Mouse (Mus musculus): ENCODE results near the gene Bmpr1a. TPM values are rescaled to one million over a fixed set of nuclear protein-coding genes. Genes with fewer than 3 reads are reported as not detected.

The Bmpr1a gene
- polyA plus RNA-seq, 1 experiment from 2014 or later, result 51.1 TPM

GRCm38 (mm10) chr14:34489928-34490327, 13.2 kb downstream of the Bmpr1a start:
- Histone ChIP-seq H3K27ac (ENCODE audit: low read depth) (no peak overlapping the region), H3K9ac (no peak overlapping the region), H3K4me3 (ENCODE audit: low read depth, low read length) (no peak overlapping the region), H3K36me3 (ENCODE audit: insufficient read depth) (no peaks in the 10 kb centered on the region), H3K4me2 (no peak overlapping the region), H3K27me3 (ENCODE audit: insufficient read depth, low read length) (no peaks in the 10 kb centered on the region), H3K4me1 (ENCODE audit: insufficient read depth) (peaks cover 5% of the 10 kb centered on the region; the same call in 1 of the 2 replicates), H3K9me3 (ENCODE audit: low read depth, low read length) (no peaks in the 10 kb centered on the region)
- DNase-seq (no peak), ATAC-seq (ENCODE audit: insufficient read depth) (no peak)
- 53% methylated on average over 2 of the region's 2 CpGs for WGBS
- TF ChIP-seq CTCF (IDR thresholded peaks at IDR 0.05; ENCODE audit: low read depth), result no peak

- Histone ChIP-seq H3K4me2 (no peak overlapping the region), H3K4me1 (ENCODE audit: insufficient read depth) (peaks cover 8% of the 10 kb centered on the region), H3K27me3 (ENCODE audit: insufficient read depth, low read length) (no peaks in the 10 kb centered on the region), H3K36me3 (ENCODE audit: insufficient read depth) (no peaks in the 10 kb centered on the region), H3K27ac (ENCODE audit: low read depth) (no peak overlapping the region), H3K9me3 (ENCODE audit: low read depth, low read length) (no peaks in the 10 kb centered on the region), H3K4me3 (ENCODE audit: low read depth, low read length) (no peak overlapping the region), H3K9ac (no peak overlapping the region)
- TF ChIP-seq CTCF (IDR thresholded peaks at IDR 0.05; ENCODE audit: low read depth), result peak; percentile 12; the same call in 1 of the 2 replicates
- peak; percentile 27 for DNase-seq
- WGBS, result 57% methylated on average over 8 of the region's 8 CpGs
- ATAC-seq (ENCODE audit: insufficient read depth), result no peak
Measured at GRCm38 (mm10) chr14:34486169-34486568, 17.0 kb downstream of the Bmpr1a start.

GRCm38 (mm10) chr14:34483469-34484341, 19.4 kb downstream of the Bmpr1a start:
- no peaks in the 10 kb centered on the region for H3K9me3 ChIP-seq (ENCODE audit: low read depth, low read length)
- H3K4me1 ChIP-seq (ENCODE audit: insufficient read depth), result peaks cover 3% of the 10 kb centered on the region; the same call in 1 of the 2 replicates
- H3K36me3 ChIP-seq (ENCODE audit: insufficient read depth), result no peaks in the 10 kb centered on the region
- H3K4me3 ChIP-seq (ENCODE audit: low read depth, low read length), result no peak overlapping the region
- WGBS, result 72% methylated on average over 6 of the region's 6 CpGs
- no peak for ATAC-seq (ENCODE audit: insufficient read depth)
- H3K27me3 ChIP-seq (ENCODE audit: insufficient read depth, low read length), result no peaks in the 10 kb centered on the region
- DNase-seq, result no peak
- no peak overlapping the region for H3K4me2 ChIP-seq
- no peak for TF ChIP-seq CTCF (IDR thresholded peaks at IDR 0.05; ENCODE audit: low read depth)
- H3K27ac ChIP-seq (ENCODE audit: low read depth), result no peak overlapping the region
- no peak overlapping the region for H3K9ac ChIP-seq

- H3K4me3 ChIP-seq (ENCODE audit: low read depth, low read length), result no peak overlapping the region
- H3K4me1 ChIP-seq (ENCODE audit: insufficient read depth), result no peaks in the 10 kb centered on the region
- H3K27ac ChIP-seq (ENCODE audit: low read depth), result no peak overlapping the region
- H3K27me3 ChIP-seq (ENCODE audit: insufficient read depth, low read length), result no peaks in the 10 kb centered on the region
- H3K36me3 ChIP-seq (ENCODE audit: insufficient read depth), result no peaks in the 10 kb centered on the region
- TF ChIP-seq CTCF (IDR thresholded peaks at IDR 0.05; ENCODE audit: low read depth), result no peak
- H3K4me2 ChIP-seq, result no peak overlapping the region
- H3K9ac ChIP-seq, result no peak overlapping the region
- DNase-seq (no peak), ATAC-seq (ENCODE audit: insufficient read depth) (no peak)
- no peaks in the 10 kb centered on the region for H3K9me3 ChIP-seq (ENCODE audit: low read depth, low read length)
Measured at GRCm38 (mm10) chr14:34471591-34471990, 31.6 kb downstream of the Bmpr1a start.

GRCm38 (mm10) chr14:34466291-34466690, 36.9 kb downstream of the Bmpr1a start:
- no peak for TF ChIP-seq CTCF (IDR thresholded peaks at IDR 0.05; ENCODE audit: low read depth)
- Histone ChIP-seq H3K9ac (no peak overlapping the region), H3K4me3 (ENCODE audit: low read depth, low read length) (no peak overlapping the region), H3K27me3 (ENCODE audit: insufficient read depth, low read length) (no peaks in the 10 kb centered on the region), H3K9me3 (ENCODE audit: low read depth, low read length) (no peaks in the 10 kb centered on the region), H3K27ac (ENCODE audit: low read depth) (no peak overlapping the region), H3K36me3 (ENCODE audit: insufficient read depth) (no peaks in the 10 kb centered on the region), H3K4me1 (ENCODE audit: insufficient read depth) (no peaks in the 10 kb centered on the region), H3K4me2 (no peak overlapping the region)
- DNase-seq (no peak), ATAC-seq (ENCODE audit: insufficient read depth) (no peak)
- 63% methylated on average over 3 of the region's 3 CpGs for WGBS

- peaks cover 12% of the 10 kb centered on the region; the same call in 1 of the 2 replicates for H3K36me3 ChIP-seq (ENCODE audit: insufficient read depth)
- no peaks in the 10 kb centered on the region for H3K9me3 ChIP-seq (ENCODE audit: low read depth, low read length)
- TF ChIP-seq CTCF (IDR thresholded peaks at IDR 0.05; ENCODE audit: low read depth), result no peak
- ATAC-seq (ENCODE audit: insufficient read depth), result peak; percentile 44; the same call in 1 of the 2 replicates
- DNase-seq, result no peak
- H3K9ac ChIP-seq, result no peak overlapping the region
- H3K4me2 ChIP-seq, result no peak overlapping the region
- H3K4me1 ChIP-seq (ENCODE audit: insufficient read depth), result no peaks in the 10 kb centered on the region
- H3K27ac ChIP-seq (ENCODE audit: low read depth), result no peak overlapping the region
- H3K4me3 ChIP-seq (ENCODE audit: low read depth, low read length), result no peak overlapping the region
- no peaks in the 10 kb centered on the region for H3K27me3 ChIP-seq (ENCODE audit: insufficient read depth, low read length)
- WGBS, result 95% methylated on average over 2 of the region's 2 CpGs
Measured at GRCm38 (mm10) chr14:34459386-34459785, 43.8 kb downstream of the Bmpr1a start.

GRCm38 (mm10) chr14:34458880-34459279, 44.3 kb downstream of the Bmpr1a start:
- peak; percentile 83 for DNase-seq
- no peak; the same call in 1 of the 2 replicates for ATAC-seq (ENCODE audit: insufficient read depth)
- 67% methylated on average over 1 of the region's 1 CpGs for WGBS

More at GRCm38 (mm10) chr14:34458880-34459279, 44.3 kb downstream of the Bmpr1a start:
- Histone ChIP-seq H3K4me1 (ENCODE audit: insufficient read depth) (no peaks in the 10 kb centered on the region), H3K36me3 (ENCODE audit: insufficient read depth) (peaks cover 12% of the 10 kb centered on the region; the same call in 1 of the 2 replicates), H3K27me3 (ENCODE audit: insufficient read depth, low read length) (no peaks in the 10 kb centered on the region), H3K9ac (no peak overlapping the region), H3K4me3 (ENCODE audit: low read depth, low read length) (no peak overlapping the region), H3K9me3 (ENCODE audit: low read depth, low read length) (no peaks in the 10 kb centered on the region), H3K4me2 (no peak overlapping the region), H3K27ac (ENCODE audit: low read depth) (no peak overlapping the region)
- TF ChIP-seq CTCF (IDR thresholded peaks at IDR 0.05; ENCODE audit: low read depth), result peak; percentile 69

Measured in lung, embryonic 14.5 days (tissue).